Mouse (Mus musculus): ENCODE measurements around the gene 4930558C23Rik.
"Not testable (repeated sequence)": the region's sequence is repeated elsewhere in the genome, so short reads cannot be mapped to it uniquely, and the experiment has no call there.

DNA sequence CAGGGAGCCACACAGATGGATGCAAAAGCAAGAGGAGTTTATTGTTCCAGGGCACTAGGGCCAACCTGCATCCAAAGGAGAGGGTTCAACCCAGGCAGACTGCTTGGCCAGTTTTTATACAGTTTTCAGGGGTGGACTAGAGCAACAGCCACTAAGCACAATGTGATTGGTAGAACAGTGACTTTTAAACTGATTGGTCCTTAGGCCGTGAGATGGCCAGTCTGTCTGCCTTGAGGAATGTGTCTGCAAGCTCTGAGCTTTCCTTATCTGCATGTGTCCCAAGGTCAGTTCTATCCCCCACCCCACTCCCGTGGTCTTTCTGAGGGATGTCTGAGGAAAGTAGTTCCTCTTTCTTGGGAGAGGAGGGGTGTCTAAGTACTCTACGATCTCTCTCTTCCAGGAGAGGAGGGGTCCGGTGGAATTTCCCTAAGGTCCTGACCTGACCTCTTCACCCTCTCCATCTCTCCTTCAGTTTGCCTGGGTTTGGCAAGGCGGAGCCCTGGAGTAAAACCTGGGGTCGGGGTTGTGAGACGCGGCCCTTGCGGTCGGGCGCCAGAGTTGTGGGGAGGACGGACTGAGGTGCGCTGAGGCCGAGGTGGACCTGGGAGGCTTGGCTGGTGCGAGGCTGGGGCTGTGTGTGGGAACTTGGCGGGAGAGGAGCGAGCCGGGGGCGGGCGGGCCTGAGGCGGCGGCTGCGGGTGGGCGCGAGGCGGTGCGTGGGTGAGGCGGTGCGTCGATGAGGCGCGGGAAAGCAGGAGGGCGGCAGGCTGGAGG lies 24.7 kb upstream of the 4930558C23Rik start:
- not testable (repeated sequence) for TF ChIP-seq TAL1, GATA1 (IDR thresholded peaks at IDR 0.05; ENCODE audit: low read length)
